Mouse (Mus musculus): ENCODE results near the gene Ncam1.

The Ncam1 gene

DNA sequence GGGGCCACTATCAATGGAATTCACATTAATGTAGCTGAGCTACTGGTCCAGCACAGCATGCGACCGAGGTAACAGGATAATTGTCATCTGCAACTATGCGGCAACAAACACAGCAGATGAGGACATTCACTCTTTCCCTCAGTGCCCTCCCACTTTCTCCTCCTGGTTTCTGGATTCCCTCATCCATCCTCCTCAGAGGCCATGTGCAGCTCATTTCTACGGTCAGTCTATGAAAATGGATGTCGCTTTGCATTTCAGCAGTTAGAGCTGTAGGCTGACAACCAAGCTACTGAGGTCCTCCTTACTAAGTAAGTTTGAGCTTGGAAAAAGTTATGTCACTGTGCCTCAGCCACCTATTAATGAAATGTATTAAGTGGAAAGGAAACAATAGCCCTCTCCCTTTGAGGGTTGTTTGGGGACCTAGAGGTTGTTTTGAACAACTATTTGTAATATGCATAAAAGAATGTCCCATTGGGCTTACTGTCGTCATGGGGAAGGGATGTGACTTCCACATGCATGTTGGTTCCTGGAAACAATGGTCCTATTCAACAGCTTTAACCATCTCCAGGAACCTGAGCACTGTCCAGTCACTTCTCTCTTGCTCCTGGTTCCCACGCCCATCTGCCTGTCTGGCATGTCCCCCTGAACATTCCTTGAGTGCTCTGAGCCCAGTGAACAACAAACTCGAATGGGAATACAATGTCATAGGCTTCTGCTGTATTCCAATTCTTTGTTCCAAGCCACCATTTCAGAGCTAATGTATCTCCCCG is 122.8 kb downstream of the Ncam1 start:
- DNase-seq (ENCODE audit: low spot score), result no peak

DNA sequence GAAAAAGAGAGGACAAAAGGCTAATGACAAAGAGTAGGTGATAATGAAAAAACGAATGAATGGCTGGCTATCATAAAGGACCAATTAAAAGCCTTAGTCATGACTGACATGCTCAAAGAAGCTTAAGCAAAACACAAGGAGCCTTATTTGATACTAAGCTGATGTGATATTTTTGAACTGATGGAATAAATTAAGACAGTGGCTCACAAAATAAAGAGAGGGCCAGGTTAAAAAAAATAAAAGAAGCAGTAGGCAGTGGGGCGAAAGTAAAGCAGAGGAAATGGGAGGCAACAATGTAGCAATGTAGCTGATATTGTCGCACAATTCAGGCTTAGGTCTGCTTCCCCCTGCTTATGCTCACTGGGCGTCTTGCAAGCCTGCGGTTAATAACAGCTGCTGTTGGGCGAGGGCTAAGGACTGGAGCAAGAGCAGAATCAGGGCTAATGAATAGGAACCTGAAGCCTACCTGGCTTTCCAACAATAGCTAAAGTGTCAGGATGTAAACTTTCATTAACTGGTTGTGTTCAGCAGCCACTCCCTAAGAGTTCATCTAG is 126.0 kb downstream of the Ncam1 start:
- no peak for DNase-seq (ENCODE audit: low spot score)

DNA sequence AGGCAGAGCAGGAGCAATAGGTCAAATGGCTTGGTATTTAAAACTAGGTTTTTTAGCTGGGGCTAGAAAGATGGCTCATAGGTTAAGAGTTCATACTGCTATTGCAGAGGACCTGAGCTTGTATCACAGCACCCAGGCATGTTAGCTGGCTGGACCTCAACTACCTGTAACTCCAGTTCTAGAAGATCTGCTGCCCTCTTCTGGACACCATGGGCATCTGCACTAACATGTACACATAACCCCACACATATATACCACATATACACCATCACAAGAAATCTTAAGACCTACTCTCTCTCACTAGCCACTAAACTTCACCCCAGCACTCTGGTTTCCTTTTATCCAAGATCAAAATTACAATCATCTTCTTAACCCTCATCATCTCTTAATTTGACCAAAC is 131.7 kb downstream of the Ncam1 start:
- no peak for DNase-seq (ENCODE audit: low spot score)

DNA sequence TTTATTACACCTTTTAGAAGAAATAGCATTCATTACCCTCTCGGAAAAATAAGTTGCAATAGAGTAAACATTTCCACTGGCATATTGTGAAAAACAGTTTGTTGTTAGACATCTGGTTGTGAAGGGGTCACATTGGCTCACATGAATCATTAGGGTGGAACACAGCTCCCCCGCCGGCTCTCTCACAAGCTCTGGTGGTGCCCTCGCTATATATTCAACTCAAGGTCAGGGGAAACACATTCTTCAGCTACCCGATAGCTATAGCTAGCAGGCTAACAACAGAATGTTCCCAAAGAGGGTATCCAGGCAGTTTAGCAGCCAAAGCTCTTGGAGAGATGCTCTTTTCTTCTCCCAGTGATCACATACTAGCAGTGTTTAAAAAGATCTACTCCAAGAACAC is 133.4 kb downstream of the Ncam1 start:
- no peak for DNase-seq (ENCODE audit: low spot score)

DNA sequence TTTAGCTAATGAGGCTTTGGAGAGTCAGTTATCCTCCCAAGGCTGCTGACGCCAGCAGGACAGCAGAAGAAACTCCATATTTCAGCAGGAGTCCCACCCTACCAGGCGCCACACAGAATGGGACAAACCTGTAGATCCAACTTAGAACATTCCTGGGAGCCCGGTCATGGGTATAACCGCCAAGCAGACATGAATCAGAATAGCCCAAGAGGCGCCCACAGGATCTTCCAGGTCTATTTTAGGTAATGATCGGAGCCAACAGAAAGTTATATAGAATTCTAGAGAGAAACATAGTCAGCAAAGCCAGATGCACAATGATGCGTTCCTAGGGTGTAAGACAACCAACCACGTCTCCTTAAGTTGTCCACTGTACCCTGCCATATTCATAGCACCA is 134.8 kb downstream of the Ncam1 start:
- DNase-seq (ENCODE audit: low spot score), result no peak

DNA sequence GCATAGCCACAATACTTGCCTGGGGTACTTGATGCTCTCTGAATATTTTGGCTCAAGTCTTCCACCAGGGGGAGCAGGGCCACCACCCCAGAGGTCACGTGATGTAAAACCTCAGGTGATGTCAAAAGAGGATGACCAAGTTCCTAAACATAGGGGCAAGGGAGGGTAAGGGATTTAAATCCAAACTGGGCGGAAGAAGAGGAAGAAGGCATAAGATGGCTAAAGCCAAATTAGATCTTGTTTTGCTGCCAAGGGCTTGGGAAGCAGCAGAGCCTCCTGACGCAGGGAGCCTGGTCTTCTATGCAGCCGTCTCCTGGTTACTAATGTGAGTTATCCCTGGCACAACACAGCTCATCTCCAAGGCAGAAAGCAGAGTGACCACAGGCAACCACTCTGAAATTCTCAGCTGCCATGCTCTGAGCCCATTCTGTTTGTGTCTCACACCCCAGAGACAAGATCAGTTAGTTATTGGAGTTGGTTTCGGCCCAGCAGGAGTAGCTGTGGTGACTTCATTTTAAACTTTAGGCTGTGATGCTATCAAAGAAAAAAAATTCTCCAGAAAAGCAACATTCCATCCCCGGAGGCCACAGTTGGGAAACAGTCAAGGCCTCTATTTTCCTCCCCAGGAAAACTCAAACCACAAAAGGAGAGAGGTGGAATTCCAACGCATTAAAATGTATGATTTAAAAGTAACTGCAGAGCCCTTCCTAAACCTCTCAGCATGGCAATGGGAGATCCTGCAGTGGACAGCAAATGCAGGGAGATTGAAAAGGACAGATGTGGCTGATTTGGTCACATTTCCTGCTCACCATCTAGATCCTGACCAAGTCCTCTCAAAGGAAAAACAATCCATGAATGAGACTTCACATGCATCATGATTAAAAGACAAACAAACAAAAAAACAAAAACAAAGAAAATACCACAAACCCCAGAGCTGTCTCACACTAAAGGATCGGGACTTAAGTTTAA is 135.5 kb downstream of the Ncam1 start:
- no peak for DNase-seq (ENCODE audit: low spot score)

DNA sequence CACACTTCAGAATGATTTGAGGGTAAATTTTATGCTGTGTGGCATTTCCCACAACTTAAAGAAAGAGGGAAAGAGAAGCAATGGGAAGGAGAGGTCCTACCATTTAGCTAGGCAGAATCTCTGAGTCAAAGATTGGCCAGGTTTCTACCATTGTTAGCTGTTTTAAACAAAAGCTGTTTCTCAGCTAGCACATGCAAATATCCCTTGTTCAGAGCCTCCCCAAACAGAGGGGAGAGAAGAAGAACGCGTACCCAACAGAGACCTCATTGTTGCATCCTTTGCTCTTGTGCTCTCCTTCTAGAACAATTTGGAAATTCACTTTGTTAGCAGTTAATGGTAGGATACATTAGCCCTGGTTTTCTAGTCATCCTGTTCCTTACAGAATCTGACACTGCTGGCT is 137.2 kb downstream of the Ncam1 start:
- DNase-seq (ENCODE audit: low spot score), result no peak

DNA sequence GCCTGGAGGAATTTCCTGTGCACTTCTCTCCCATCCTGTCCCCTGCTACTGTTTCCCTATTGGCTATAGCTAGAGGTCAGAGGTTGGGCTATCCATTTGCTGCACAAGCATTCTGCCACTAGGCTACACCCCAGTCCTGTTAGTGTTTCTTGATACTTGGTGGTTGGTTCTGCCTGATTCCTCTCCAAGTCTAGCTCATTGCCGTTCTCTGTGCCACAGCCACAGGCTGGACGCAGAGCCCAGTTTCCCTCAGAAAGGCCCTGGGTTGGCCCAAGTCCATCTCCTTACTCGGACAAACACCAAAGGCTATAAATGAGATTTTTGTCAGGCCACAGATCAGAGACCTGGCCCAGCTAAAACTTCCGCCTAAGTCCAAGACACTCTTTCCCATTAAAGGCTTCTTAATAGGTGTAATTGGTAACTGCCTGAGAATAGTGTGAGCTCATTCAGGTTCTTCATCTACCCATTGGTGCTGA is 140.3 kb downstream of the Ncam1 start:
- no peak for DNase-seq (ENCODE audit: low spot score)

DNA sequence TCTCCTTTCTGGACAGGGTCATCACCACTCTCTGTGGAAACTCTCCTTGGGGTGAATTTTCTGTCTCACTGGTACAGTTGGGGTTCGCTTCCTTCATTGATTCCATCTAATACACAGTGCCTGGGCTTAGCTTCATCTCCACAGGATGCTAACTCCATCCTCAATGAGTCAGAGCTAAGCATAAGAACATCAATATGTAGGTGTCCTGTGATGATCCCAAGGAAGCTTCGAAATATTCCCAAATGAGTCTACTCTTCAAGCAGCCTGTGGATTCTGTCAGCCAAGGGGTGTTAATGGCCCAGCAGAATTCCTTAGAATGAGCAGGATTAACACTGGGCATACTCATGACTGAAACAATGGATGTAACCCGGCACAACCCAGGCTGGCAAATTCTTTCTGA is 144.3 kb downstream of the Ncam1 start:
- DNase-seq (ENCODE audit: low spot score), result no peak

DNA sequence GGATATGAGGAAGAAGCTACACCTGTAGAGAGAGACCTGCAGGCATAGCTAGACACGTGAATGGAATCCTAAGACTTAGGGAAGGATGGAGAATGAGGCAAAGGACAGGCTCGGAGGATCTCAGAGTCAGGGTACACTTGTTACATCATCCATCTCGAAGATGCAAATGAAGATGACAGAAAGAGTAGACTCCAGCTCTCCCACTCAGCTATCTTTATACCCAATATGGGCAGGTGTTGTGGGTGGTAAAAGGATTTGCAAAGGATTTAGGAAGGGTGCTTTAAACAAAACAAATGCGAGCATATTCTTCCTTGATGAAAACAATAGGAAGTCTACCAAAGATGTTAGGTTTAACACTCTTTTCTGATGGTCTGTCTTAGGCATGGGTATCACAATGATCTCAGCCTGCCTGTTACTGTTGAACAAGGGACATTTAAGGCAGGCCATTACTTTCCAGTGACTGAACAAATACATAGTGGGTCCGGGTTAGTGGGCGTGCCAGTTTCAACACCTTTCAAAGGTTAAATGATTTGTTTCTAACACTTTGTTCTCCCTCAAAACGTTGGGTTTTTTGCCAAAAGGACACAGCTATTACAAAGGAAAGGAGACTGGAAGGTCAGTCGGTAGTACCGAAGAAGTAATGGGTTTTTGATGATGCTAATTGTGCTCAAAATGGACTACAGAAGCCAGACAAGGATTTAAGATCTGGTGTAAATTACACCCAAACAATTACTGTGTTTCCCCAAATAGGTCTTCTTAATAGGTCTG is 145.1 kb downstream of the Ncam1 start:
- no peak for DNase-seq (ENCODE audit: low spot score)

DNA sequence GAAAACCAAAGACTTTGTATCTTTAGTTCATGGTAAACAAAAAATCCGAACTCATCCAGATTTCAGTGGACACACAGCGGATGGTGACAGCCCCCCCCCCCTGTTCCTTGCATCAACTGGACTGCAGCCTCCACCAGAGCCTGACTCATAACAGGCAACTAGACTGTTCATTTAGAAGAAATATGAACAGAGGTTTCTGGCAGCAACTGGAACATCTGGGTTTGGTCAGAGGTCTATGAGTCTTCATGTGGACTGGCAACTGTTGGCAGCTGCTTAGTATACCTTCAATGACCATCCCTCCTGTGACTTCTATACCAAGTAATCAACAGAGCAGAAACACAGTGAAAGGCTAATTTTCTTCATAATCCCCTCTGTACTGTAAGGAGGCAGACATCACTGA is 154.4 kb downstream of the Ncam1 start:
- DNase-seq (ENCODE audit: low spot score), result no peak

DNA sequence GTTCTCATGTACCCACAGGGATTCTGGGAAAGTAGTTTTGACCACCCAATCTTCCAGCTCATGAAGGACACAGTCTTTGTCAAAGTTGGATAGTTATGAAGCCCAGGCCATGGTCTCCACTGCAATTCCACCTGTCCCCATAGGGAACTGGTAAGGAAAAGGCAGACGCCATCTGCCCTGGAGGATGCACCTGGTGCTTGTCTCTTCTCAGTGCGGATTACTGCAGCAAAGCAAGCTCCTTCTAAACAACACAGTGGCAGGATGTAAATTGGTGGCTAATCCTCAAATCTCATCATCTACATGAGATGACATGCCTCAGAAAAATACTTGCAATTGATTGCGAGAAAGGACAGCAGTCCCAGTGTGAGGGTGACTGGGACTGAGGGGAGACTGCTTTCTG is 158.0 kb downstream of the Ncam1 start:
- DNase-seq (ENCODE audit: low spot score), result no peak

DNA sequence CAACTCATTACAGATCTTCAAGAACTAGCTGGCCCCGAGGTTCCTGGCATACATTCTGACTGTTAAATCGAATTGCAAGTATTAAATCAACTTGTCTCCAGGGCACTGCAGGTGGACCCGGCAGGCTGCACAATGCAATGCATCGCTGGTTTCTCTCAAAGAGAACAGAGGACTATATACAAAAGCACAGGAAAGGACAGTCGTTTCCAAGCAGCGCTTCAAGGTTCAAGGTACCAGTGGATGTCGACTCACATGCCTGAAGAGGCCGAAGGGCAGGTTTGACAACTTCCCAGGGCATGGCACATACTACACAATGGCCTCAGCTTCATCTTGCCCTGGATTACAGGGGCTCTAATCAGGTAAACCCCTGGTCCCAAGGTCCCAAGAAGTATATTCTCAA is 158.6 kb downstream of the Ncam1 start:
- DNase-seq (ENCODE audit: low spot score), result no peak

DNA sequence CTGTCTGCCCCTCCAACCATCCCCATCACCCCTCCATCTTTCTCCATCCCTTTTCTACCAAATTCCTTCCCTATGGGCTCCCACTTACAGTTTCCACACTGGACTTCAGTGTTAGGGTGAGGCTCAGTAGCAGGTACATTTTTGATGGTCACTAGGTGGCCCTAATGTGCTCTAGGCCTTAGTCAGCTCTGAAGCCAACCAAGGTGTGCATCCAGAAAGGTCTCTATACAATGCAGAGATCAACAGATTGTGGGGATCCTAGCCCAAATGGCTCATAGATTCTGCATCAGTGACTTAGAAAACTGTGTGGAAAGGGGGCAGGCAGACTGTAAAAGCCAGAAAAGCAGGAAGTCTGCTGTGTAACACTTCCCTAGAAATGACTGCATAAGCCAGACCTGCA is 160.8 kb downstream of the Ncam1 start:
- no peak for DNase-seq (ENCODE audit: low spot score)

DNA sequence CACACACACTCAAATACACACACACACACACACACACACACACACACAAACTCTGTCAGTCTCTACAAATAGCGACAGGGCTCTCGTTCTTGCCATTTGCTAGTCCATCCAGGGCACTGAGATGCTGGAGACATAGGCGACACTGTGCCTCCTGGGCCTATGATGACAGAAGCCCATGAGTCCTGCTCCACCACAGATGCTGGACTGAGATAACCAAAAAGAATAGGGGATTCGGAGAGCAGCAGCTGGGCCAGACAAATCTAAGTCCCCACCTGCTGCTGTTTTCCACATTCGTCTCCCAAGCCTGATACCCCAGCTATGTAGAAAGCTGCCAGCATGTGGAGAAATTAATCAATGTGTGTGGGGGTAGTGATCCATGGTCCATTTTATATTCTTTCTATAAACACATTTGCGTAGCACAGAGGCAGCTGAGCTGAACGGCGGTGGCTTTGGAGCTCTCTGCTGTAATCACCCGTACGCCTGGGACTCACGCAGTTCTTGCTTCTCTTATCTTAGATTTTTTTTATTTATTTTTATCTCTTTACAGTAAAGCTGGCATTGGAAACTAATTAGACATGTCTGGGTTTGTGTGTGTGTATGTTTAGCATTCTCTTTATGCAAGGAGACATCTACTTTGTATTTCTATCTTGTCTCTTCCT is 162.9 kb downstream of the Ncam1 start:
- no peak for DNase-seq (ENCODE audit: low spot score)

DNA sequence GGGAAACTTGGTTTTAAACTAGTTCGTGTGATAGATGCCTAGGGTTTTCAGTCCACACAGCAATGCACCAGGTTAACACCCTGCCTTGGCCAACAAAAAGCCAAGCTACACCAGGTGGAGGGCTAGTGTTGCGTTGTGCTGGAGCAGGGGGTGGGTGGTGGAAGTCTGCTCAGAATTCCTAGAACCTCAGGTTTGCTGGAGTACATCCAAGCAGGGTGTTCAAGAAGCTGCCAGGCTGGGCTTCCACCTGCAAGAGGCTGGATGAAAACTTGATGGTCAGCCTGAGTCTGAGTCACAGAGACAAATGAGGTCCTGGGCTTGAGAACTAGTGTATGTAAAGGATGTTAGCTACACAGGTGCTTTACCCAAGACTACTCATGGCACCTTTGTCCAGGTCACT is 166.1 kb downstream of the Ncam1 start:
- no peak for DNase-seq (ENCODE audit: low spot score)

DNA sequence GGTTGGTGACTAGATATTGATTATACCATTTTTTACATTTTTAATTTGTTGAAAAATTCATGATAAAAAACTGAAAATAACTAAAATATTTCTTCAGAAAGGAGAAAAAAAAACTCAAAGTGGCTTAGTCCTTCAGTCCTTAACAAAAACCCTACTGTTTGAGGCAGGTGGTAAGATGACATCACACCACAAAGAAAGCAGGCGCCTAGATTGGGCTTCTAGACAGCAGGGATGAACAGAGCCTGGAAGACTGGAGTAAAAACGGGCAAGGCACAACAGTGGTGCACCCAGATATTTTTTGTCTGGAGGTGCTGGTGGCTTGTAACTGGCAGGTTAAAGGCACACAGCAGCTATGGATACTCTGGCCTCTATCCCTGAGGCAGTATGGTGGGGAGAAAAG is 168.4 kb downstream of the Ncam1 start:
- no peak for DNase-seq (ENCODE audit: low spot score)

DNA sequence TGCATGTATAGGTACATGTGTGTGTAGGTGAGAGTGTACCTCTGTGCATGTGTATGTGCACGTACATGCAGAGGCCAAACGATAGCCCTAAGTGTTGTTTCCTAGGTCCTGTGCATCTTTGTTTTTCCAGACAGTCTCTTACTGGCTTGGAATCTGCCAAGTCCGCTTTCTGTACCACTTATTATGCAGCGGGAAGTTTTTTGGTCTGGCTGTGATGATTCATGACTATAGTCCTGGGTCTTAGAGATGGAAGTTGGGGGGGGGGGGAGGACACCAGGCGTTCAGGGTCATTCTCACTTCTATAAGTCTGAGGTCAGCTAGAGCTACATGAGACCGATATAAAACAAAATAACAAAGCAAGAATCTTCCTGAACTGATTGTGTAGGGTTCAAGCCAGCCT is 173.8 kb downstream of the Ncam1 start:
- no peak for DNase-seq (ENCODE audit: low spot score)

DNA sequence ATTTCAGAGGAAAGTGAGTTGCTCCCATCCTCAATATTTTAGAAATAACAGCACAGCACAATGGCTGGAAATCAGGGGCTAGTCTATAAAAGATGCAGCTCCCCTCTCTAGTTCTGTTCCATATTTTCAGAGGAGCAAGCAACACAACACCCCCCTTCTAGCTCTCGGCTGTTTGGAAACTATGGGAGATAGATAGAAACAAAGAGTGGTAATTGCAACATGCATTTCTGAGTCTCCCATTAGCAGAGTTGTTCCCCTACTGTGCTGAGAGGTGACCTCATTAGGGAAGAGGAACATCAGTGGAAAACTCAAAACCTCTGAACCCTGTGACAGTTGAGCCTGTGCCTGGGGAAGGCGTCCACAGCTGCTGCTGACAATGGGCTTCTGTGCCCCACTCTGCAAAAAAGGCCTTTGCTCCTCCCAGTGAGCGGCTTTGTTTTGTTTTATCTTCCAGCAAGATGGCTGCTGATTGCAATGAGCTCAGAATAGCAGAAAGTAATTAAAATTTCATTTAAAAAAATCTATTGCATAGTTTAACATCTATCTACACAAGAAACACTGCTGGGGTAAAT is 174.7 kb downstream of the Ncam1 start:
- no peak for DNase-seq (ENCODE audit: low spot score)

DNA sequence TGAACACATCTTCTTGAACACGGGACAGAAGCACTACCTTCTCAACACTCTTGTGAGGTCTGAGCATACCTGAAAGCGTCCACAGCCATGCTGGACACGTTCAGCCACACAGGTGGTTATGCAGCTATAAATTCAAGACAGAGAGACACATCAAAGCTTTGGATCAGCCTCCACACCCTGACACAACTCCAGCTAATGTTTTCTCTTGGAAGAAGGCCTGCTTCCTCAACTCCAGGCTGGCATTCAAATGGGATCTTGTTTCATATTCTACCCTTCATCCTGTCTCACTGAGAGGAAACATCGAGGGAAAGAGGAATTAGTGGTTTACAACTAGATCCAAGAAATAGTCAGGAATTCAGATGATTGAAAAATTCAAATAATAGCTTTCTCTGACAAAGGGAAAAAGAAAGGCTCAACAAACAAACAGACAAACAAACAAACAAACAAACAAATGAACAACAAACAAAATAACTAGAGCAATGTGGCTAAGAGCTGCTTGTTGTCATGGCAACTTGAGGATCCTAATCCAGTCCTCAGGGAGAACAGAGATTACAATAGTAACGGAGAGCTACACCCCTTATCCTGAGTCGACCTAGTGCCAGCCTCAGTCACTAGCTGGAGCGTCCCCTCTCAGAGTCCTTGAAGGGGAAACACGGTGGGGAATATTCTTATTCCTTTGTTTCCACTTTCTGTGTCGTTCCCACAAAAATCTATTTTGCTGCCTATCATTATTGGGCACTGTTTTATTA is 175.6 kb downstream of the Ncam1 start:
- DNase-seq (ENCODE audit: low spot score), result no peak

DNA sequence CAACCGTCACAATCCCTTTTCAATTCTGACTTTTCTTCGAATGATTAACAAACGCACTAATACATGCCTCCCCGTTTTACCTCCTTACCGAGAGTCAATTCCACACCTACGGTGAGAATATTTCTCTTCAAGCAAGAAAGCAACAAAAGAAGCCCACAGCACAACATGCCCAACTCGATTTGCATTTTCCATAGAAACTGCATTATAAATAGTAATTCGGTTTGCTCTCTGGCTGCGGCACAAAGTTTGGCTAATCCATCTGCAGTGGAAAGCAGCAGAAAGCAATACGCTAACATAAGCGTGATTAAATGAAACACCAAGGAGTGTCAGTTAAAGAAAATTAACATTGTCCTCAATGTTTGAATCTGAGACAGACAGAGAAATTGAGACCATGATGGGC is 177.0 kb downstream of the Ncam1 start:
- DNase-seq (ENCODE audit: low spot score), result no peak
